Mouse (Mus musculus) thymus, postnatal 25 days (tissue): ENCODE results near the gene Stk11.

Experiments used
- DNase-seq: peaks from one replicate; pipeline ENCODE4 v3.0.0; 2022

Stk11 gene

GRCm38 (mm10) chr10:80097275-80097674 is 18.3 kb upstream of the Stk11 start:
- no peak for DNase-seq

DNA sequence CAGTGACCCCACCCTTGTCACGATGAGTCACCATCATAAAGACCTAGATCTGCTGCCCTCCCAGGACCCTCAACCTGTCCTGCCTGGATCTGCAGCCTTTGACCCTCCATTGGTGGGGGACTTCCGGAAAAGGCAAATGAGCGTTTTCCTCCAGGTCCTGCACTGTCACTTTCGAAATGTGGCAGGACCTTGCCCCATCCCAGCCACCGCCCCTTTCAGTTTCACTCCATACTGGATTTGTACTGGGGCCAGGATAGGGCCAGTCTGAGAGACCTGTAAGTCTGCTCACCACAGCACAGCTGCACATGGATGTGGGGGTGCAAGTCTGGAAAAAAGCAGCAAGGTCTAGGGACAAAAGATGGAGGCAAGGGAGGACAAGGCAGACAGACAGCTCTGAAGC is 17.0 kb upstream of the Stk11 start:
- DNase-seq = no peak

GRCm38 (mm10) chr10:80100982-80101381 is 14.6 kb upstream of the Stk11 start:
- DNase-seq = no peak

DNA sequence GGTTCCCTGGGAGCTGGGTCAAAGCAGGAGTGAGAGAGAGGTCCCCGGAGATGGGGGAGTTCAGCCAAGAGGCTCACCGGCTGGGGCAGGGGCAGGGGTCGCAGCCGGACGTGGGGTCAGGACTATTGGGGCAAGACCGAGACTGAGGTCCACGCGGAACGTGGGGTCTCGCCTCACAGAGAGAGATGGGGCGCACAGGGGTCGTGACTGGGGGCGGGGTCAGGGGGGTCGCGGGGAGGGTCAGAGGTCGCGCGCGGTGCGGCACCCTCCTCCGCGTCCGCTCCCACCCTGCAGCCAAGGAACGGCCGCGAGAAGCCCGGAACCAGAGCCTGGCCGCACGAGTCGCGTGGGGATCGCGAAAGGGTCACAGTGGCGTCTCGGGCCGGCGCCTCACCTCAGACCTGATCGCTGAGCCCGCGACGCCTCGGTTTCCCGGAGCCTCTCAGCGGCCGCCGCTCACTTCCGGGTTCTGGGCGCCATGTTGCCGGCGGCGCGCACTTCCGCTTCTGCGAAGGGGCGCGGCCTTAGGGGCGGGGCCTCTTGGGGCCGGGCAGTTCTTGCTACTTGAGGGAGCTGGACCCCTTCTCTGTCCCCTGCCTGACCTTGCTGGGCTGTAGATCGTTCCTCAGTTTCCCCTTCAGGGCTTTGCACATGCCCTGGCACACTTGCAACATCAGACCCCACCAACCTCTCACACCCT is 13.2 kb upstream of the Stk11 start:
- DNase-seq = peak; percentile 91

DNA sequence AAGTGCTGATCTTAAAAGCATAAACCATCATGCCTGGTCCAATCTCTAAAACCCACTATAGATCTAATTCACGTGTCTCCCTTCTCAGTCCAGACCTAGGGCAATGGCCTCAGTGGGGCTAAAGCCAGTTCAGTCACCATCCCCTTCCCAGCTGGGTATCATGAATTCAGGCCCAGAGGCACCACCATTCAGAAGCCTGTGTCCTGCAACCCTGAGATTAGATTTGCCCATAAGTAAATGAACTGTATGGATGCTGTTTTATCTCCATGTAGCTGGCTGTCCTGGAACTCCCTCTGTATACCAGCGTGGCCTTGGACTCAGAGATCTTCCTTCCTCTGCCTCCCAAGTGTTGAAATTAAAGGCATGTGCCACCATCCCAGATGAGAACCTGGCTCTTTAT is 12.6 kb upstream of the Stk11 start:
- DNase-seq = no peak

DNA sequence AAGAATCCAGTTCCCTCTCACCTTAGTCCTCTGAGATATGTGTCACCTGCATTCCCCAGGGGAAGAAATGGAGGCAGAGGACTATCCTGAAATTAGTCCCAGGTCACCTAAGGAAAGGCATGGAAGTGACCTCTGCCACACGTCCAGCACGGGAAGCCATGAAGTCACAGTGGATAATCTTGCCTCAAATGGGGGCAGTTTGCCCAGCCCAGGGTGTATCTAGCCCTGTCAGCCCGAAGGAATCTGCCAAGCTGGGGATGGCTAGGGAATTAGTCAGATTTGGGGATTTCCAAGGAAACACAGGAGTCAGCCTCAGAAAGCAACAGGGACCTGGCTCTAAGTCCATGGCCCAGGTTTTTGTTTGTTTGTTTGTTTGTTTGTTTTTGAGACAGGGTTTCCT is 11.4 kb upstream of the Stk11 start:
- DNase-seq = no peak

DNA sequence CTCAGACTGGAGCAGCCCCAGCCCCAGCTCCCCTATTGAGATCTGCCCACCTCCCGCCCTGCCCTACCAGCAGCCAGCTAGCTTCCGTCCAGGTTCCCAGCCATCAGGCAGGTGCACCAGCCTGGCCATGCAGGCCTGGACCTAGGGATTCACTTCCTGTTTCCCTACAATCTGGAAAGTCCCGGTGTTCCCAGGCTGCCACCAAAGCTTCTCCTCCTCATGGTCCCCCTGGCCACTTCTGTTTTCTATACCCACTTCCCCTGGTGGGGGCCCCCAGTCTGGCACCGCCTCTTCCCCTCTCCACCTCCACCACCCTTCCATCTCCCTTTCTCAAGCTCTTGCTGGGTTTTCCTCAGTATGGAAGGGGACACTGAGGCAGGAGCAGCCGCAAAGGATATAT is 10.1 kb upstream of the Stk11 start, which contains the start of gene Sbno2:
TSS of gene Sbno2 (minus strand) at position 112 of the 400 bp plus-strand sequence.
- no peak for DNase-seq

GRCm38 (mm10) chr10:80105926-80106325 is 9.7 kb upstream of the Stk11 start:
- no peak for DNase-seq

GRCm38 (mm10) chr10:80107678-80108077 is 7.9 kb upstream of the Stk11 start:
- DNase-seq = no peak

DNA sequence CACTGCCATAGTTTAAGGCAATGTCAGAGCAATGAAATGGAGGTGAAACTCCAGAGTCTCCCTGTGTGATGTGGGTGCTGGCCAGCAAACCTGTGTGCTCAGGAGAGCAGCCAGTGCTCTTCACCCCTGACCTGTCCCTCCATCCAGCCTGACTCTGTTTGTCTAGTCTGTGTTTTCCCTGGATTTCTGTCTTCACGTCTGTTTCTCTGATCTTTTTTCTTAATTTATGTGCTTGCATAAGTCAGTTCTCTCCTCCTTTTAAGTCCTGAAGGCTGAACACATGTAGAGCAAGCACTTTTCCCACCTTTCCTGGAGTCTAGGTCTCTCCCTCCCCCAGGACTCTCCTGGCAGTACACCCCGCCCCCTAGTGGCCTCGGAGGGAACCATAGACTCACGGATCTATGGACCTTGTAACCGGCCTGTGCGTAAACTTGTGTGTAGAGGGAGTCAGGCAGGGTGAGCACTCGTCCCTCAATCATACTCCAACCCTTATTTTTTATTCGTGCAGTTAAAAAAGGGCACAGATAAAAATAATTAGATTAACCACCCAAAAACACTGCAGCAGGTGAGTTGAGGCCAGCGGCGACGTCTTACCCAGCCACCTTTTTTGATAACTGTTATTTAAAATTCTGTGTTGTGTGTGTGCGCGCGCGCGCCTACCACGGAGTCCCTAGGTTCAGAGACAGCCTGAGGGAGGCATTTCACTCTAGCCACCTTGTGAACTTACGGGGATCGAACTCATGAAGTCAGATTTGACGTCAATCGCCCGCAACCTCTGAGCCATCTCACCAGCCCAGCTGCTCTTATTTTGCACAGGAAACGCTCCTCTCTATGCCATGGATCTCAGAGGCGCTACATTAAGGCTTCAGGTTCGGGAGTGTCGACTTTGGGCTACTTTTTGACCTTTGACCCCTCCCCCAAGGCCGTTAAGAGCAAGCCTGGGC is 990 bp upstream of the Stk11 start:
- DNase-seq = peak; percentile 93

DNA sequence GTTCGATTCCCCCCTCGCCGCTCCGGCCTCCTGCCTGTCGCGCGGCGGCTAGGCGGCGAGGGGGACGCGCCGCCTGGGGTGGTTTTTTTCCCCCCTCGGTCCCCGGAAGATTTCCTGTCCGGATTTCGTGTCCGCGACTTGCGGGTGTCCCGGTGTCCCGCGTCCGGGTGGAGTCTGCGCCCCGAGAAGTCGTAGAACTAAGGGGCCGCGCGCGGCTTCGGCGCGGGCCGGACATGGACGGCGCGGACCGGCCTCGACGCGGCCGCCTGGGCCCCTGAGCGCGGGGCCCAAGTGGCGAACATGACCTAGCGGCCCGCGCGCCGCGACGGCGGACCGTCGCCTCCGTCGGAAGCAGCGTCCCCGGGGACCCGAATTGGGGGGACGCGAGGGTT is 337 bp downstream of the Stk11 start:
- DNase-seq = no peak

GRCm38 (mm10) chr10:80116563-80116926 is 942 bp downstream of the Stk11 start:
- DNase-seq = peak; percentile 39

DNA sequence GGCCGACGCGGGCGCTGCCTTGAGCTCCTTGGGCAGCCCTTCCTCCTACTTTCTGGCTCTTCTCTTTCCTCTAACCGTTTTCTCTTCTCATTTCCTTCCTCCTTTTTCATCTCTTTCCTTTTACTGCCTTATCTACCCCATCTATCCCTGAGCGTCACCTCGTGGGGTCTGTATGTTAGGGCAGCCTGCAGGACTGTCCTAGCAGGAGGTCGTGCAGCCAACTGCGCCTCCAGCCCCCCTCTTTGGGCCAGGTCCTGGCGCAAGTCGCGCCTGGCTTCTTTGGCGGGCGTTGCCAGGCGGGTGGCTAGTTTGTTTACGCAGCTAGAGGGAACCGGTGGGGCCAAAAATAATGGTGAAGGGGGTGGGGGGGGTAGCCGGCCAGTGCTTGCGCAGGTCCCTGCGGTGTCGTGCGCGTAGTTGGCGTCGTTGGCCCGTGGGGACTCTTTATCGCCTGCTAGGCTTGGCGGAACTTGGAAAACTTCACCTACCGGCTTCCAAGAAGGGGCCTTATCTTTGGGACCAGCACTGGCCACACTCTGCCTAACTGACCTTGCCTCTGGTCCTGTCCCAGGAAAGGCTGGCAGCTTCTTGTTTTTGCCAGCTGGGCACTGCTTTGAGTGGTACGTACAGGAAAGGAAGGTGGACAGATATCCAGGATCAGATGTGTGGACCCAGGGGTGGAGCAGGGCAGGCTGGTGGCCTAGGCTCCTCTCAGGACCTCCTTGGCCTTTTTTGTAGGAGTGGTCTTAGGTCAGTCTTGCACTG is 1.5 kb downstream of the Stk11 start:
- no peak for DNase-seq

DNA sequence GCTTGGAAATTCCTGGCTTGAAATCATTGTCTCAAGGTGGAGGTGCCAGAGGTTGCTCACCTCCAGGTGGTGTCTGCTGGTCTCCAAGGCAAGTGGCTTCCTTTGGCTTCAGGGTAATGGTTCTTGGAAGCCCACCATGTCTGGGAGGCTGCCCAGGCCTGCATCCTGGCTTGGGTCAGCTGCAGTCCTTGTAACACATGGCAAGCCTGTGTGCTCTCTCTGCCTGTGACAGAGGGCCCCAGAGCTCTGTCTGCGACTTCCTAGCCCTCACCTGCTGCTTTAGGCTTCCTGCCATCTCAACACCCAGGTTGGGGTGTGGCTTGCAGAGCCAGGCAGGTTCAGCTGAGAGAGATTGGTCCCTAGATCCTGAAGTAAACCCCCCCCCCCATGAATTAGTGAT is 2.1 kb downstream of the Stk11 start:
- DNase-seq = peak; percentile 29

DNA sequence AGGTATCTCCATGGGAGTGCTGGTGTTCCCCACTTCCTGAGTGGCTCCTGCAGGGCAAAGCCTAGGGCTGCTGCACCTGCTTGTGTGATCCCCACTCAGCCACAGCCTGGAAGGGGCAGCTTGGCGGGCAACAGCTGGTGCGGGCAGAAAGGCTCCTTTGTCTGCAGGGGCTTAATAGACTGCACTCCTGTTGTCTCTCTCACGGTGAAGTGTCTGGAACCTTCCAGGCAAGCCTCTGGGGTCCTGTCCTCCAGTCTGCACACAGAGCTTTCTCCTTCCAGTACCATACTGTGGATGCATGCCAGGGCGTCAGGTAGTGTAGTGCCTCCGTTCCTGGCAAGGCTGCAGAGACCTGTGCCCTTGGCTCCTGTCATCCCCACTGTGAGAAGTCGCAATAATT is 2.9 kb downstream of the Stk11 start:
- no peak for DNase-seq

DNA sequence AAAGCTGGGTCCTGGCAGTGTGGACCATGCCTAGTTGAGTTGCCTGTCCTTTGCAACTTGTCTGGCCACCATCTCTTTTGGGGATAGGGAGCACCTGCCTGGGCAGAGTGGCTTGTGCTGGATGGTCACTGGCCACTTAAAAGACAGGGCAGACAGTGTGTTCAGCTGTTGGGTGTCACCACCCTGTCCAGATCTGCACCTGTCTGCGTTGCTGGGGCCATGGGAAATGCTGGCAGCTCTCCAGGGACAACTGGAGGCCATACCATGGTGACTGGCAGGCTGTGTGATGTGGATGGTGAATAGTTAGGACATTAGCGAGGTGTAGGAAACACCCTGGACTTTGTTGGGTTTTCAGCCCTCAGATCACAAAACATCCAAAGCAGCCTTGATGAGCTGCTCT is 4.5 kb downstream of the Stk11 start:
- no peak for DNase-seq

- DNase-seq = no peak
Observed at GRCm38 (mm10) chr10:80121639-80122038, 6.0 kb downstream of the Stk11 start.

DNA sequence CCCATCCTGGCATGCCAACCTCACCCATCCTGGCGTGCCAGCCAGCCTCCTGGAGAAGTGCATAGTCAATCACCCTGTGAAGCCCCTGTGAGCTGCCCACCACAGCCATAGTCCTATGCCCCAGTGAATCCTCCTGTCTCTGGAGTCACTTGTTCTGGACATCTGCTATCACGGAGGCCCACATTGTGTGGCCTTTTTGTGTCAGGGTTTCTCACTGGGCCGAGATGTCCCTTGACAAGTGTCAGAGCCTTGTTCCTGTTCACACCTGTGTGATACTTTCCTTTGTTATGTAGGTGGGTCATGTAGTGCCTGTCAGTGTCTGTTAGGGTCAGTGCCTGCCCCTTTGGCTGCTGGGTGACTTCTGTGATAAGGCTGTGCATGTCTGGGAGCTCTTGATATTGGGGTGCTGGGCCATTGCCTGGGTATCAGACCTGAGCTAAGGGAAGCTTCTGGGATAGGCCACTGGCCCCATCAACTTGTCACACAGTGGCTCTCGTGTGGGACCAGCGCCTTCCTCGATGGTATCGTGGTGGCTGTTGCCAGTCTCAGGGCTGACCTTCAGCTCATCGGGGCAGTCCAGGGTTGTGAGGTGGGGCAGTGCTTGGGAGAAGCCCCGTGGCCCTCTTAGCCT is 8.4 kb downstream of the Stk11 start:
- DNase-seq = no peak

DNA sequence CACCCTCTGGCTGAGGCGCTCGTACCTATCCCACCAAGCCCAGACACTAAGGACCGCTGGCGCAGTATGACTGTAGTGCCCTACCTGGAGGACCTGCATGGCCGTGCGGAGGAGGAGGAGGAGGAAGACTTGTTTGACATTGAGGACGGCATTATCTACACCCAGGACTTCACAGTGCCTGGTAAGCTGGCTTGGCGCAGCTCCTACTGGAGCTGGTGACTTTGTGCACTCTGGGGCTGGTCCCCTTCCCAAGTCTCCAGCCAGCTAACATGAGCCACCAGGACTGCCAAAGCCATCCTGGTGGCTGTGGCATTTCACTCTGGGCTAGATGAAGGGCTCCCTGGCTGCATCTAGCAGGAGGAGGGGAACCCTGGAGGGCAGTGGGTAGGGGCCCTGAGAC is 12.3 kb downstream of the Stk11 start:
- DNase-seq = no peak

DNA sequence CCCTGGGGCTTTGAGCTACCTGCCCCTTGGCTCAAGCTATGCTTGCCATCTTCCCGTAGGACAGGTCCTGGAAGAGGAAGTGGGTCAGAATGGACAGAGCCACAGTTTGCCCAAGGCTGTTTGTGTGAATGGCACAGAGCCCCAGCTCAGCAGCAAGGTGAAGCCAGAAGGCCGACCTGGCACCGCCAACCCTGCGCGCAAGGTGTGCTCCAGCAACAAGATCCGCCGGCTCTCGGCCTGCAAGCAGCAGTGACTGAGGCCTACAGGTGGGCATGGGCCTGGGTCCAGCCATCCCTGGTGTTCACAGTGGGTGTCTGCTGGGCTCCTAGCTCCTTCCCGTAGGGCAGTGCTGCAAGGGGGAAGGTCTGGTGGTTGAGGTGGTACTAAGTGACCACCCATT is 14.2 kb downstream of the Stk11 start:
- no peak for DNase-seq

DNA sequence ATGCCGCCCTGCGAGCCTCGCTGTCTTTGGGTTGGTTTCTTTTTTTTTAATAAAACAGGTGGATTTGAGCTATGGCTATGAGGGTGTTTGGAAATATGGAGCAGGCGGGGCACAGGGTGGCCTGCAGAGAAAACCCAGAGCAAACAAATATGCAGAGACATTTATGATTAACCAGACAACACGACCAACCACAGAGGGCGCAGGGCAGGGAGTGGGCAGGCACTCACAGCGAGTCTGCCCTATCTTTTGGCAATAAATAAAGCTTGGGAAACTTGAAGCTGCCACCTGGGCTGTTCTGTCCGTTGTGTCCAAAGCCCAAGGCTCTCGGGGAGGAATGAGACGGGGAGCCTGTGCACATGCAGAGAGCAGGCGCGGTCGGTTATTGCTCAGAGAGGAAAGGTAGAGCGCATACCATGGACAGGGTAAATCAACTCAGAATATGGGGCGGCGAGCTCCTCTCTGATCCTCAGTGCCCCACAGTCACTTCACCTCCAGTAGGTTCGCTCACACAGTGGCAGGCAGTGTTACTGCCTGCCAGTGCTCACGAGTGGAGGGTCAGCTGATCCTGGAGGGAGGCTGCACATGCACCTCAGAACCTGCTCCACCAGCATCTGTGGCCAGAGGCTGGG is 14.9 kb downstream of the Stk11 start:
- no peak for DNase-seq

DNA sequence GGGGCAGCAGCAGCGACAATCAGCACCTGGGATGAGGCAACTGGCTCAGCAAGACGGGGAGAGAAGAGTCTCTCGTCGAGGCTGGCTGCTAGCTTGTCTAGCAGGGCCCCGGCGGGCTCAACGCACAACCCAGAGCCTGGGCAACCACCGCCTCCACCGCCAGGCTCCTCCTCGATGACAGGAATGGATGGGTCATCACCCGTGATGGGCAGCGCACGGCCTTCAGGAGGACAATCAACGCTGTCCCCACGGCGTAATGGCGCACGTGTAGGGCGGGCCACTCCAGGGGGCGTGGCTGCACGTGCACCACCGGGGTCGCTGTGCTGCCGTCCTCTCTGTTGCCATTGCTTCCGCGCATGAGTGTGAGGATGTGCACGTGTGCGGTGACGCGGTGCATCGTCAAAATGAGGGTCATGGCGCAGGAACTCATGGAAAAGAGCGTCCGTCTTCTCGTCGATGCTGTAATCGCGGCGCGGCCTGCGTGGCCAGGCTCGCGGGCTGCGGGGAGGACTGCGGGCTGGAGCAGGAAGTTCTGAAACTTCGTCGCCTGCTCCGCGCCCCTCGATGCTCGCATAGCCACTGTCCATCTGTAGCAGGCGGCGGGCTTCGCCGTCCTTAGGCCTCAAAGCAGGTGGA is 15.8 kb downstream of the Stk11 start:
- DNase-seq = no peak
